Mouse (Mus musculus) layer of hippocampus, adult 2 months (tissue): ENCODE measurements around the gene Prn. TPM values are rescaled to one million over a fixed set of nuclear protein-coding genes. Genes with fewer than 3 reads are reported as not detected.
A peak's percentile ranks its signal among the peaks of the same experiment; 100 is the strongest.

Experiments
- DNase-seq, 2 experiments: peaks; one replicate each; pipeline ENCODE4 v3.0.0; 2022; ENCODE audit warnings: low spot score in 2 of 2
- H3K27ac ChIP-seq: fragments of 200-600 bp; 2 replicates; pipeline ENCODE4 v1.8.1; 2022
- H3K4me3 ChIP-seq: fragments of 200-600 bp; 2 replicates; pipeline ENCODE4 v1.8.1; 2022; ENCODE audit warnings: mild to moderate bottlenecking
- CTCF ChIP-seq: fragments of 200-600 bp; conservative IDR thresholded peaks from 2 replicates; pipeline ENCODE4 v1.8.1; 2022; ENCODE audit warnings: antibody characterized with exemption, mild to moderate bottlenecking, moderate library complexity
- total RNA-seq, 2 experiments: library from RNA; stranded (reverse); gene quantifications; 2 replicates each; pipeline ENCODE4 v1.2.3; 2021

Gene Prn
- total RNA-seq, 2 experiments from 2014 or later, result not detected

GRCm38 (mm10) chr2:131892534-131892933 is 17.2 kb upstream of the Prn start:
- Histone ChIP-seq H3K4me3 (no peak overlapping the region), H3K27ac (peak overlapping the region; percentile 68)
- no peak for TF ChIP-seq CTCF
- no peak for DNase-seq

- peak overlapping the region; percentile 65 for H3K27ac ChIP-seq
- DNase-seq, result no peak
- TF ChIP-seq CTCF, result no peak
- H3K4me3 ChIP-seq, result no peak overlapping the region
These were observed 14.7 kb upstream of the Prn start for GRCm38 (mm10) chr2:131895106-131895505.

- no peak for TF ChIP-seq CTCF
- H3K27ac ChIP-seq, result 0 out of 2 replicates have a peak overlapping the region, but pooled peaks have one; percentile 23
- DNase-seq, result no peak
- no peak overlapping the region for H3K4me3 ChIP-seq
These were observed 13.7 kb upstream of the Prn start for GRCm38 (mm10) chr2:131896011-131896410.

- H3K4me3 ChIP-seq, result no peak overlapping the region
- no peak for DNase-seq
- H3K27ac ChIP-seq, result peak overlapping the region; percentile 10; the same call in 1 of the 2 replicates
- 0 out of 2 replicates have a peak, but pooled peaks have one; percentile 4 for TF ChIP-seq CTCF
These were observed 12.2 kb upstream of the Prn start for GRCm38 (mm10) chr2:131897336-131898109.

GRCm38 (mm10) chr2:131902423-131902822 is 7.3 kb upstream of the Prn start:
- no peak for TF ChIP-seq CTCF
- DNase-seq, result no peak
- Histone ChIP-seq H3K27ac (no peak overlapping the region), H3K4me3 (no peak overlapping the region)

GRCm38 (mm10) chr2:131902867-131903266 is 6.9 kb upstream of the Prn start:
- Histone ChIP-seq H3K27ac (peak overlapping the region; percentile 54; the same call in 1 of the 2 replicates), H3K4me3 (no peak overlapping the region)
- DNase-seq, result no peak
- no peak for TF ChIP-seq CTCF

GRCm38 (mm10) chr2:131905025-131905424 is 4.7 kb upstream of the Prn start:
- H3K27ac ChIP-seq, result no peak overlapping the region
- no peak overlapping the region for H3K4me3 ChIP-seq
- DNase-seq, result no peak
- TF ChIP-seq CTCF, result no peak

GRCm38 (mm10) chr2:131905776-131906175 is 4.0 kb upstream of the Prn start:
- no peak overlapping the region for H3K4me3 ChIP-seq
- DNase-seq, result no peak
- TF ChIP-seq CTCF, result no peak
- H3K27ac ChIP-seq, result no peak overlapping the region

- H3K27ac ChIP-seq, result no peak overlapping the region
- no peak overlapping the region for H3K4me3 ChIP-seq
- TF ChIP-seq CTCF, result no peak
- DNase-seq, result no peak
These were observed 3.5 kb upstream of the Prn start for GRCm38 (mm10) chr2:131906266-131906665.

GRCm38 (mm10) chr2:131906846-131907245 is 2.9 kb upstream of the Prn start:
- no peak overlapping the region for H3K4me3 ChIP-seq
- no peak for DNase-seq
- no peak for TF ChIP-seq CTCF
- no peak overlapping the region for H3K27ac ChIP-seq

- no peak for TF ChIP-seq CTCF
- DNase-seq, result no peak
- Histone ChIP-seq H3K27ac (no peak overlapping the region), H3K4me3 (no peak overlapping the region)
These were observed 2.4 kb upstream of the Prn start for GRCm38 (mm10) chr2:131907311-131907710.

GRCm38 (mm10) chr2:131908351-131908861 is 1.4 kb upstream of the Prn start:
- TF ChIP-seq CTCF, result no peak
- Histone ChIP-seq H3K27ac (peak overlapping the region; percentile 98), H3K4me3 (no peak overlapping the region)
- no peak for DNase-seq

GRCm38 (mm10) chr2:131908906-131909305 is 851 bp upstream of the Prn start:
- Histone ChIP-seq H3K4me3 (peak overlapping the region; percentile 87; the same call in 1 of the 2 replicates), H3K27ac (peak overlapping the region; percentile 98)
- TF ChIP-seq CTCF, result no peak
- no peak for DNase-seq

GRCm38 (mm10) chr2:131910847-131911246 is 1.1 kb downstream of the Prn start:
- Histone ChIP-seq H3K27ac (peak overlapping the region; percentile 98), H3K4me3 (peak overlapping the region; percentile 87)
- DNase-seq, result no peak
- no peak for TF ChIP-seq CTCF
